Mouse (Mus musculus) cortical plate, adult 2 months (tissue): ENCODE data around the gene Gltp.

Experiments
- CTCF ChIP-seq: fragments of 200-500 bp; IDR thresholded peaks from 2 replicates; pipeline ENCODE4 v1.5.1; 2011; ENCODE audit warnings: mild to moderate bottlenecking, control low read depth, low read length; ENCODE audit not compliant: insufficient read depth; ENCODE audit errors: extremely low read depth
- POLR2A ChIP-seq: fragments of 200-500 bp; IDR thresholded peaks from 2 replicates; pipeline ENCODE4 v1.6.1; 2011; ENCODE audit warnings: mild to moderate bottlenecking, low read length, control low read depth; ENCODE audit not compliant: insufficient read depth; ENCODE audit errors: extremely low read depth

DNA sequence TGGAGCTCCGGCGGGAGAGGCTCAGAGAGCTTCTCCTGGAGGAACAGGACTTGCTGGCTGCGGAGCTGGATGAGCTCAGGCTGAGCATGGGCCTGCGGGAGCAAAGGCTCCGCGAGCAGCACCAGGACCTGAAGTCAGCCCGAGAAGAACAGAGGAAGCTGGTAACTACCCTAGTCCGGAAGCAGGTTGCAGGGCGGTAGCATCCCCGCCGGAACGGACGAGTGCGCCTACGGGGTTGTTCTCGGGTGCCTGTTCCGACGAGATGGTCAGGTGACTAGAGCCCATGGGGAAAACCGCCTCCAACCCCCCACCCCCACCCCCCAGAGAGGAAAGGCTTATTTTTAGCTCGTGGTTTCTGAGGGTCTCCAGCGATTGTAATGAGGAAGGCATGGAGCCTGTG lies 18.6 kb upstream of the Gltp start:
- TF ChIP-seq CTCF (no peak), POLR2A (no peak)
